Mouse (Mus musculus) adrenal gland, adult 18-20 months (tissue): ENCODE data around the gene Kntc1. TPM values are rescaled to one million over a fixed set of nuclear protein-coding genes. Genes with fewer than 3 reads are reported as not detected.
"Not testable (repeated sequence)": the region's sequence is repeated elsewhere in the genome, so short reads cannot be mapped to it uniquely, and the experiment has no call there.

Experiments used
- DNase-seq, 2 experiments: peaks; one replicate each; pipeline ENCODE4 v3.0.0; 2021 to 2022; ENCODE audit warnings: low spot score in 2 of 2
- long read RNA-seq, 2 experiments: library from polyadenylated mRNA; stranded (forward); transcript quantifications; one replicate each; pipeline ENCODE4 v2.0.0; 2021
- total RNA-seq, 2 experiments: library from RNA; stranded (reverse); gene quantifications; 1 replicate in 1 of 2; 2 replicates in 1 of 2; pipeline ENCODE4 v1.2.3; 2021

The Kntc1 gene
- under 1 TPM; 0.53 to 0.90 TPM for total RNA-seq
- long read RNA-seq, experiment 1: 0 reads
- long read RNA-seq, experiment 2: 0 reads

DNA sequence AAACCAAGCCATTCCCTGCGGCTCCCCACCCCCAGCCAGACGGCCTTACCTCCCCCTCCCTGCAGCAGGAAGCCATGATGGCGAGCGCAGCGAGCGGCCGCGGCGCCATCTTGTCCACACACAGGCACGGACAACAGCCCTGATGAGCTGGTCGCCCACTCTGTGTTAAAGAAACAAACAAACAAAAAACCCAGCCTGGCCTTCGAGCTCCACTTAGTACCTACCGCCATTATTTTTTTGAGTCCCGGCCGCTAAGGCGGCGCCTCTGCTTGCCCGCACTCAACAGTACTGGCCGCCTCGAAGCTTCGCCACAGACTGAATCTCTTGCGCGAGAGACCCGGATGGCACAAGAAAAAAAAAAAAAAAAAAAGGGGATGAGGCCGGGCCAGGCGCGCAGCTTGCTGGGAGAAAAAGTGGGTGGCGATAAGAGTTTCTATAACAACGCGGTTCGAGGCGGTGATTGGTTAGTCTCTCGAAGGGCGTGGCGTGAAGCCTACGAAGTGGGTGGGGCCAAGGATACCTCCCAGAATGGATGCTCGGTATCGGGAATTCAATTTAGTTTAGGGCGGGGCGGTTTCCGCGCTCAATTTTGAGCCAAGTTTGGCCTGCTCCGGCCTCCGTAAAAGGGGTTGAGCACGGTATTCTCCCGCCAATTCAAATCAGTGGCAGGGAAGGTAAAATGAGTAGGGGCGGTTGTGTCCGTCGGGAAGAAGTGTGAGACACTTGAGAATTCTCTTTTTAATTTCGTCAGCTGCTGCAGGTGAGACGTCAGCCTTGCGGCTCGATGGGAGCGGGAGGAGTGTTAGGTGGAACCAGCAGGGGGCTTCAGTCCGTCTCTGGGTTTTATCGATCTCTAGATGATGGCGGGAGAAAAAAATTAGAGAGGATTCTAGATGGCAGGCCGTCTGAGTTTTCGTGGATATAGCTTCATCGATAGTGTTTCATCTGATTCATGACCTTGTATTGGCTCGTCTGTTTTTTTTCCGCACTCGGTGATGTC, at the start of gene Kntc1, which contains the start of gene Rsrc2:
TSS of gene Kntc1 (plus strand) at position 652 of the 1,000 bp plus-strand sequence.
TSS of gene Rsrc2 (minus strand) at position 350 of the 1,000 bp plus-strand sequence.
- peak; percentile 97 for DNase-seq

DNA sequence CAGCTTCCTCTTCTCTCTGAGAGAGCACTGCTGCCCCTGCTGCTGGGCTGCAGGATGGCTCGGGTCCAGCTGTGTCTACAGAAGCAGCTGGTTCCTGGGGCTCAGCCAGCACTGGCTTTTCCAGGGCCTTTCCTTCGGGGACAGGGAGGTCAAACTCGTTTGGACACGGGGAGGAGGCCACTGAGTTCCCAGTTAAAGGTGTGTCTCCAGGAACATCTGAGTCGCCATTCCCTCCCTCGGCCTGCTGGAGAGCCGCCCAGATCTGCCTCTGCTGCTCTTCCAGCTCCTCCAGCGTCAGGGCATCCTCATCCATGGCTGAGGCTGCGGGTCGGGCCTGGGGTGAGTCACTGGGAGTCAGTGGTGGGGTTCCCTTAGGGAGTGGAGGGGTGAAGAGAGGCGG, 48.9 kb upstream of the Kntc1 start:
- DNase-seq: peak in 1 of 2 experiments; percentile 41

- DNase-seq: no peak
Measured at GRCm38 (mm10) chr5:123708598-123708997, 40.9 kb upstream of the Kntc1 start.

- no peak for DNase-seq
Measured at GRCm38 (mm10) chr5:123709571-123709970, 39.9 kb upstream of the Kntc1 start.

GRCm38 (mm10) chr5:123713782-123714181, 35.7 kb upstream of the Kntc1 start:
- no peak for DNase-seq

DNA sequence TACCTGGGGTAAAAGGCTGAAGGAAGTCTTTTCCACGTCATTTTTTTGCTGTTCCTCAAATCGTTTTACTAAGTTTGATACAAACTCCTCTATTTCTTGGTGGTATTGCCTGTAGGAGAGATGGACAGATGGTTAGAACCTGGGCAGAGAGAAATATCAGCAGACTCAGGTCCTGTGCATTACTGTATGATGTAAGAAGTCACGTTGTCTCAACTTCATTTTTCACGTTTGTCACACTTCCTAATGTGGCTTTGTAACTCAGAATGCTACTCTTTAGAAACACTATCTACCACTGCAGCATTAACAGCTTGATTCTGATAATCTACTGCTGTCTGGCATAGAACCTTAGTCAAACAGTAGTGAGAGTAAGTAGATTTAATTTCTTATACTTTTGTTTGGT, 34.9 kb upstream of the Kntc1 start:
- no peak for DNase-seq

DNA sequence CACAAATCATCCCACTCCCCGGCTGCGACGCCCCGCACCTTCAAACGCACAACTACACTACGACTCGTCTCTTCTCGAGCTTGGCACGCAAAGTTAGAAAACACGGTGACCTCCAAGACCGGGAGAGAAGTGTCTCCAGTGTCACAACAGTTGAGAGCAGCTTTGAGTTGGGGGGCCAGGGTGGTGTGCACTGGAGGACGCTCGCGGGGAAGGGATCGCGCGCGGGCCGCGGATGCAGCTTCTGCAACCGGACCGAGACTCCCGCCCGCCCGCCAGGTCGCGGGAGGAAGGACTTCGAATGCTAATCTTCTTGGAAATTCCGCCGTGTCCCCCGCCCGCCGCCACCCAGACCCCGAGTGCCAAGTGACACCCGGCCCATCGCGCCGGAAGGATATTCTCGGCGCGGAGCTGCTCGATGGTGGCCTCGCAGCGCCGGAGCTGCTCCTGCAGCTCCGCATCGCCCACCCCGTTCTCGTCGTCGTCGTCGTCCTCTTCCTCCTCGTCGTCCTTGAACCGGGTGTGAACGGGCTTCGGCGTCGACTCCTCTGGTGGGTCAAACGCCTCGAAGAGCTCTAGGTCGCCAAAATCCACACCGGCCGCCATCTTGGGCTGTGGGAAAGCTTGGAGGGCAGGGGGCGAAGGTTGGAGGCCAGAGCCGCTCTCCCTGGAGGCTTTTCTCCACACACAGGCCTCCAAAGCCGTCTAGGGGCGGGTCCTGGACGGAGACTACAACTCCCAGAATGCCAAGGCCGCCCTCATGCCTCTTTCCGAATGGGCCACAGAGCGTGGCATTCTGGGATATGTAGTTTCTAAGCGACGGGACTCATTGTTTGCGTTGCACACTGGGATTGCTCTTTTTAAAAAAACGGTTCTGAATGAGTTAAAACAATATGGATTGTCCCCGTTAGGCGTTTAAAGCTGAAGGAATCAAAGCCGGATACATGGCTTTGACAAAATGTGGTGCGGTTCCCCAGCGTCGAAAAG, 28.9 kb upstream of the Kntc1 start, which contains the start of gene Zcchc8:
TSS of gene Zcchc8 (minus strand) at position 773 of the 984 bp plus-strand sequence.
- peak; percentile 80 to 88 for DNase-seq

- not testable (repeated sequence) for DNase-seq
Measured at GRCm38 (mm10) chr5:123723816-123724215, 25.7 kb upstream of the Kntc1 start.

GRCm38 (mm10) chr5:123730981-123731380, 18.5 kb upstream of the Kntc1 start:
- no peak for DNase-seq

DNA sequence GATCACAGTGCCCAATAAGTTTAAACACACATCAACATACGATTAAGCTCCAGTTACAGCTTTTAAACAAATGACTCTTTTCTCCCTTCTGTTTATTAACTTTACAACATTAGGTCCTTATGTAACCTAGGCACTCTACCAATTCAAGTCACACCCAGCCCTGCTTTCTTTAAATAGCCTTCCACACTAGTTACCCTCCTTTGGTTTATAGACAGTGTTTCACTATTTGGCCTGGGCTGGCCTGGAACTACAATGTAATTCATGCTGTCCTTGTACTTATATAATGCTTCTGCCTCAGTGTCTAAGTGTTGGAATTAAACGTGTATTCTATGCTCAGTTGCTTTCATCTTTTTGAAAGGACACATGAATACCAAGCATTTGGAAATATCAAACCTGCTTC, 5.2 kb upstream of the Kntc1 start:
- no peak for DNase-seq

DNA sequence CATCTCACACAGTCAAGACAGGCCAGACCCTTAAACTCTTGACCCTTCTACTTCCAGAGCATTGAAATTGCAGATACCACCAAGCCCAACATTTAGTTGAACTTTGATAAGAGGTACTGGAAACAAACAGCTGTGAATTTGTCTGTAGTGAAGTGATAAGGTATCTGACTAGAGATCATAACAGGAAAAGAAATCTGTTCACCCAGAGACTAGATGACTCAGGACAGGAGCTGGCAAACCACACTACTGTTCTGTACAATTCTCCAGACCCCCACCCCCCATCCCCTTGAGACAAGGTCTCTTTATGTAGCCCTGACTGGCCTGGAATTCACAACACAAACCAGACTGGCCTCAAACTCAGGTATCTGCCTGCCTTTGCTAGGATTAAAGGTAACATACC, 3.3 kb upstream of the Kntc1 start:
- no peak for DNase-seq

- DNase-seq: no peak
Measured at GRCm38 (mm10) chr5:123747604-123748003, 1.9 kb upstream of the Kntc1 start.

DNA sequence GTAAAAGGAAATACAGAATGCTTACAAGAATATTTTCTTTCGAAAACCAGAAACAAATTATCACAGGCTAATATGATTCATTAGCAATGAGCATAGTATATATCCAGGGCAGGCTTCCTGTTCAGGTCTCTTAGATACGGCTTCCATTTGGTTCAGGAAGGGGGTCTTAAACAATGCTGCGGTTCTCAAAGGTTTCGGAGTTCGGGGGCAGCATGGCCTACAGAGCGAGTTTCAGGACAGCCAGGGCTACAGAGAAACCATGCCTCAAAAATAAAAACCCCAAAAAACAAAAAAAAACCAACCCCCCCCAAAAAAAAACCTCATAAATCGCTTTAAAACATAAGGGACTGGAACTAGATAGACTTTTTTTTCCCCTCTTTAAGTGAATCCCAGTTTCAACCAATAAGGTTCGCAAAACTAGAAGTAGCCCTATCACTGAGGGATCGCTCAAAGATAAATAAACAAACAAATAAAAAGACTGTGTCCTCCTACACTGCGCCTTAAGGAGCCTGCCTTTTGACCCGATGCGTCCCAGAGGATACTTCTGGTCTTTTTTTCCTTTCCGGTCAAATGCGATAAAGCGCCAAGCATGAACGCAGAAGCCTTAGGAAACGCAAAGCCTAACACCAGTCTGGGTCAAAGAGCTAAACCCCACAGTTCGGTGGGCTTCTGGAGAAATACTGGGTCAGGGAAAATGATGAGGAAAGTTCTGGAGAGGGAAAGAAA, 1.0 kb upstream of the Kntc1 start:
- no peak for DNase-seq

- no peak for DNase-seq
Measured at GRCm38 (mm10) chr5:123765506-123765905, 16.0 kb downstream of the Kntc1 start.

GRCm38 (mm10) chr5:123766455-123766854, 16.9 kb downstream of the Kntc1 start:
- not testable (repeated sequence) for DNase-seq

DNA sequence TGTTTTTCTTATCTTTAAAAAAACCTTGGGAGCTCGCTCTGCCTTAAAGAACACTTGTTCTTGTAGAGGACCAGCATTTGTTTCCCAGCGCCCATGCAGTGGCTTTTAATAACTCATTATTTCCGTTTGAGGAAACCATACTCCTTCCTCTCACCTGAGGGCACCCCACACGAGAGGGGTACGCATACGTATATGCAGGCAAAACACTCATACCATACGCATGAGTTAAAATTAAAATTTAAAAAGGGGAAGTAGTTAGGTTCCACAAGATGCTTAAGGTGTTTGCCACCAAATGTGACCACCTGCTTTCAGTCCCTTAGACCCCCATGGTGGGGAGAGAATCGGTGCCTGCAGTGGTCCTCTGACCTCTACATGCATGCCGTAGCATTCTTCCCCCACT, 23.9 kb downstream of the Kntc1 start:
- DNase-seq: no peak

- DNase-seq: no peak
Measured at GRCm38 (mm10) chr5:123780716-123781115, 31.2 kb downstream of the Kntc1 start.

- DNase-seq: no peak
Measured at GRCm38 (mm10) chr5:123781864-123782263, 32.3 kb downstream of the Kntc1 start.

DNA sequence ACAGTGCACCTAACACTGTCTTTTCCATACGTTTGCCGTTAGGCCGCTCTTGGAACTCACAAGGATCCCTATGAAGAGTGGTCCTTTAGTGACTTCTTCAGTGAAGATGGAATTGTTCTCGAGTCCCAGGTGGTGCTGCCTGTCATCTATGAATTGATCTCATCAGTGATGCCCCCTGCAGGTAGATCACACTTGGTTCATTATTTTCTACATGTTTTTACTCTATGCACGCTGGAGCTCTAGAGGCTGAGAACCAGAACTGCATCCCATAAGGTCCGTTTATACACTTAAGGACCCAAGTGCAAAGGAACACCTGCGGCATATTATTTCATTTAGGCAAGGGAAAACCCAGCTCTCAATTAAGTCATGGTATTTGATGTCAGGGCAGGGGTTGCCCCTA, 39.5 kb downstream of the Kntc1 start:
- DNase-seq: no peak

GRCm38 (mm10) chr5:123793081-123793480, 43.6 kb downstream of the Kntc1 start:
- DNase-seq: no peak
